Comparison of ENCODE assay signal across 21 mouse cellular contexts in the genomic region with DNA sequence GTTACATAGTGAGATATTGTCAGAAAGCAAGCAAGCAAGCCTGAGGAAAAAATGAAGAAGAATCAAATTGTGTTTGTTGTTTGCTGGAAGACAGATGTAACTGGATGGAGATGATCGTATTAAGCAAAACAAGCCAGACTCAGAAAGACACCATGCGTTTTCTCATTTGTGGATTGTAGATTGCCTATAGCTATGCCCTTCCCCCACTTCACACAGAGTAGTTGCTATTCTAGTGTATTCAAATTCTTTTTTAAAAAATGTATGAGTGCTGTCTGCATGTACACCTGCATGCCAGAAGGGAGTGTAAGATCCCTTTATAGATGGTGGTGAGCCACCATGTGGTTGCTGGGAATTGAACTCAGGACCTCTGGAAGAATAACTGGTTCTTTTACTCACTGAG. TPM values are rescaled to one million over a fixed set of nuclear protein-coding genes. Genes with fewer than 3 reads are reported as not detected.
DNase-seq lines count a peak whose midpoint lies in the region; ATAC-seq and TF ChIP-seq lines count a peak whose summit lies in the region.
"Had no signal": no experiment of that assay in that cellular context is flagged by ENCODE, and none has a peak within 500 bp of the region (broad histone marks: within the 10 kb centered on the region; RNA-seq: fewer than 3 reads in every experiment).

No protein-coding gene starts in this region.

- no peak overlapping the region for H3K9ac ChIP-seq in embryonic facial prominence, embryonic 13.5 days
- H3K9ac ChIP-seq in heart, embryonic 13.5 days = no peak overlapping the region
- H3K9ac ChIP-seq in lung, embryonic 14.5 days = no peak overlapping the region
- H3K9ac ChIP-seq: embryonic facial prominence, embryonic 15.5 days; forebrain, embryonic 15.5 days; hindbrain, embryonic 15.5 days had no signal

- 0 out of 2 replicates have a peak overlapping the region, but pooled peaks have one; percentile 7 for H3K27ac ChIP-seq in embryonic facial prominence, embryonic 13.5 days
- H3K27ac ChIP-seq in embryonic facial prominence, embryonic 10.5 days (replicated peaks) = no peak overlapping the region
- peak overlapping the region; percentile 68 for H3K27ac ChIP-seq in heart, embryonic 13.5 days (replicated peaks)
- peak overlapping the region; percentile 4; the same call in 1 of the 2 replicates for H3K27ac ChIP-seq in lung, embryonic 14.5 days (ENCODE audit: low read depth)
- H3K27ac ChIP-seq: embryonic facial prominence, embryonic 15.5 days; forebrain, embryonic 15.5 days; hindbrain, embryonic 10.5 days; hindbrain, embryonic 15.5 days had no signal

- no peak for DNase-seq in embryonic facial prominence, embryonic 10.5 days (ENCODE audit: low spot score)
- DNase-seq in heart, postnatal 4 days = no peak
- DNase-seq in lung, embryonic 14.5 days = no peak
- no peak for DNase-seq in lung, postnatal 10 days
- DNase-seq in A20 (ENCODE audit: low read depth, low spot score) = peak; percentile 88
- no peak for DNase-seq in adrenal gland, adult 18-20 months (ENCODE audit: low spot score in 2 of 2)
- DNase-seq: adrenal gland, adult 2 months; adrenal gland, postnatal 25 days; cerebellum, adult 18-20 months; cerebellum, adult 9-11 months; cerebellum, postnatal 36 days; kidney, adult 2 months had no signal

- no peak for ATAC-seq in embryonic facial prominence, embryonic 13.5 days (ENCODE audit: insufficient number of reproducible peaks, insufficient read depth, low FRiP score, low TSS enrichment, low read depth)
- ATAC-seq in heart, embryonic 13.5 days (ENCODE audit: extremely low read depth, insufficient number of reproducible peaks, low FRiP score, low TSS enrichment) = no peak
- no peak for ATAC-seq in lung, embryonic 14.5 days (ENCODE audit: insufficient read depth)
- ATAC-seq: activated CD4-positive, CD25-positive, alpha-beta regulatory T cell, adult 4 months; forebrain, embryonic 15.5 days; intestine, embryonic 16.5 days had no signal

- TF ChIP-seq CTCF in lung, embryonic 14.5 days (IDR thresholded peaks at IDR 0.05; ENCODE audit: low read depth) = no peak

- H3K9me3 ChIP-seq in embryonic facial prominence, embryonic 13.5 days = no peaks in the 10 kb centered on the region
- no peaks in the 10 kb centered on the region for H3K9me3 ChIP-seq in embryonic facial prominence, embryonic 10.5 days
- H3K9me3 ChIP-seq in heart, embryonic 13.5 days = no peaks in the 10 kb centered on the region
- no peaks in the 10 kb centered on the region for H3K9me3 ChIP-seq in lung, embryonic 14.5 days (ENCODE audit: low read depth, low read length)
- H3K9me3 ChIP-seq: embryonic facial prominence, embryonic 15.5 days; forebrain, embryonic 15.5 days; hindbrain, embryonic 10.5 days; hindbrain, embryonic 15.5 days had no signal

- no peak overlapping the region for H3K4me2 ChIP-seq in embryonic facial prominence, embryonic 13.5 days
- H3K4me2 ChIP-seq in heart, embryonic 13.5 days = peak overlapping the region; percentile 39; the same call in 1 of the 2 replicates
- H3K4me2 ChIP-seq in lung, embryonic 14.5 days = no peak overlapping the region
- H3K4me2 ChIP-seq: embryonic facial prominence, embryonic 15.5 days; forebrain, embryonic 15.5 days; hindbrain, embryonic 15.5 days had no signal

- no peaks in the 10 kb centered on the region for H3K27me3 ChIP-seq in embryonic facial prominence, embryonic 13.5 days
- no peaks in the 10 kb centered on the region for H3K27me3 ChIP-seq in embryonic facial prominence, embryonic 10.5 days (replicated peaks; ENCODE audit: low read depth, poor library complexity, severe bottlenecking)
- no peaks in the 10 kb centered on the region for H3K27me3 ChIP-seq in heart, embryonic 13.5 days (replicated peaks)
- no peaks in the 10 kb centered on the region for H3K27me3 ChIP-seq in lung, embryonic 14.5 days (ENCODE audit: insufficient read depth, low read length)
- H3K27me3 ChIP-seq: embryonic facial prominence, embryonic 15.5 days; forebrain, embryonic 15.5 days; hindbrain, embryonic 15.5 days; Patski had no signal

- 69% methylated on average over 2 of the region's 2 CpGs for WGBS in embryonic facial prominence, embryonic 13.5 days
- 82% methylated on average over 2 of the region's 2 CpGs for WGBS in embryonic facial prominence, embryonic 10.5 days
- WGBS in heart, embryonic 13.5 days = 71% methylated on average over 2 of the region's 2 CpGs
- WGBS in lung, embryonic 14.5 days = 82% methylated on average over 2 of the region's 2 CpGs

- no peak overlapping the region for H3K4me3 ChIP-seq in embryonic facial prominence, embryonic 13.5 days
- no peak overlapping the region for H3K4me3 ChIP-seq in embryonic facial prominence, embryonic 10.5 days
- no peak overlapping the region for H3K4me3 ChIP-seq in heart, embryonic 13.5 days
- H3K4me3 ChIP-seq in lung, embryonic 14.5 days (ENCODE audit: low read depth, low read length) = no peak overlapping the region
- H3K4me3 ChIP-seq: embryonic facial prominence, embryonic 15.5 days; forebrain, embryonic 15.5 days; hindbrain, embryonic 10.5 days; hindbrain, embryonic 15.5 days had no signal

- peaks cover 16% of the 10 kb centered on the region for H3K4me1 ChIP-seq in embryonic facial prominence, embryonic 13.5 days
- peaks cover 8% of the 10 kb centered on the region; the same call in 1 of the 2 replicates for H3K4me1 ChIP-seq in embryonic facial prominence, embryonic 10.5 days
- peaks cover 38% of the 10 kb centered on the region for H3K4me1 ChIP-seq in heart, embryonic 13.5 days
- H3K4me1 ChIP-seq in lung, embryonic 14.5 days (ENCODE audit: insufficient read depth) = 0 out of 2 replicates have a peak, but pooled peaks cover 4% of the 10 kb centered on the region
- H3K4me1 ChIP-seq: forebrain, embryonic 15.5 days; hindbrain, embryonic 15.5 days had no signal

- H3K36me3 ChIP-seq in embryonic facial prominence, embryonic 13.5 days = no peaks in the 10 kb centered on the region
- no peaks in the 10 kb centered on the region for H3K36me3 ChIP-seq in embryonic facial prominence, embryonic 10.5 days (replicated peaks)
- H3K36me3 ChIP-seq in heart, embryonic 13.5 days = no peaks in the 10 kb centered on the region
- no peaks in the 10 kb centered on the region for H3K36me3 ChIP-seq in lung, embryonic 14.5 days (ENCODE audit: insufficient read depth)
- H3K36me3 ChIP-seq: embryonic facial prominence, embryonic 15.5 days; forebrain, embryonic 15.5 days; hindbrain, embryonic 10.5 days; hindbrain, embryonic 15.5 days had no signal

RNA-seq across cellular contexts. Expression of a gene that starts 33.6 kb away (rescaled TPM):
- polyA plus RNA-seq in embryonic facial prominence, embryonic 13.5 days (2015; fragmentation: Nextera tagmentation; extraction: Ambion mirVana) = 37.2 and 39.9 TPM in 2 replicates
- polyA plus RNA-seq in embryonic facial prominence, embryonic 10.5 days (2016; fragmentation: Nextera tagmentation; extraction: Ambion mirVana) = 24.2 and 25.7 TPM in 2 replicates
- 12.7 and 14.8 TPM in 2 replicates for polyA plus RNA-seq in heart, embryonic 13.5 days (2015; fragmentation: Nextera tagmentation; extraction: Ambion mirVana)
- 1 to 10 TPM; 2.3 to 2.8 TPM for total RNA-seq in heart, postnatal 4 days (2021)
- polyA plus RNA-seq in lung, embryonic 14.5 days (2014; fragmentation: Nextera tagmentation; extraction: Ambion mirVana) = 24.5 and 26.1 TPM in 2 replicates
- 10 to 100 TPM; 17.7 to 32.8 TPM for total RNA-seq in adrenal gland, adult 18-20 months (2021)
